Mouse (Mus musculus) ES-E14 (cell line): ENCODE measurements around the gene Ddx6.

Experiments
- CHD2 ChIP-seq: IDR thresholded peaks from 2 replicates; pipeline ENCODE4 v1.6.1; 2014; ENCODE audit warnings: mild to moderate bottlenecking, low read depth, low read length, inconsistent platforms
- HCFC1 ChIP-seq: IDR thresholded peaks from 2 replicates; pipeline ENCODE4 v1.6.1; 2012; ENCODE audit warnings: low read length, inconsistent platforms, borderline replicate concordance; ENCODE audit not compliant: insufficient read depth
- MAFK ChIP-seq: IDR thresholded peaks from 2 replicates; pipeline ENCODE4 v1.6.1; 2014; ENCODE audit warnings: mild to moderate bottlenecking, low read depth, low read length, inconsistent platforms; ENCODE audit not compliant: insufficient read depth
- ZC3H11A ChIP-seq: IDR thresholded peaks from 2 replicates; pipeline ENCODE4 v1.6.1; 2012; ENCODE audit warnings: low read depth, mild to moderate bottlenecking, inconsistent platforms, low read length, borderline replicate concordance
- ZNF384 ChIP-seq: IDR thresholded peaks from 2 replicates; pipeline ENCODE4 v1.6.1; 2012; ENCODE audit warnings: low read depth, low read length, inconsistent platforms

GRCm38 (mm10) chr9:44653896-44654295, 49.2 kb downstream of the Ddx6 start:
- no peak for TF ChIP-seq HCFC1
- TF ChIP-seq MAFK, result no peak
- no peak for TF ChIP-seq ZC3H11A
- TF ChIP-seq CHD2, result no peak
- TF ChIP-seq ZNF384, result no peak
